Mouse (Mus musculus): ENCODE results near the gene Smg5. TPM values are rescaled to one million over a fixed set of nuclear protein-coding genes. Genes with fewer than 3 reads are reported as not detected.
"Not testable (repeated sequence)": the region's sequence is repeated elsewhere in the genome, so short reads cannot be mapped to it uniquely, and the experiment has no call there.

The Smg5 gene
- total RNA-seq, 2 experiments from 2014 or later: 50.8 to 79.0 TPM

- ATAC-seq (replicated peaks; ENCODE audit: poor library complexity, severe bottlenecking): not testable (repeated sequence)
Measured at GRCm38 (mm10) chr3:88382383-88382782, 46.3 kb downstream of the Smg5 start.

DNA sequence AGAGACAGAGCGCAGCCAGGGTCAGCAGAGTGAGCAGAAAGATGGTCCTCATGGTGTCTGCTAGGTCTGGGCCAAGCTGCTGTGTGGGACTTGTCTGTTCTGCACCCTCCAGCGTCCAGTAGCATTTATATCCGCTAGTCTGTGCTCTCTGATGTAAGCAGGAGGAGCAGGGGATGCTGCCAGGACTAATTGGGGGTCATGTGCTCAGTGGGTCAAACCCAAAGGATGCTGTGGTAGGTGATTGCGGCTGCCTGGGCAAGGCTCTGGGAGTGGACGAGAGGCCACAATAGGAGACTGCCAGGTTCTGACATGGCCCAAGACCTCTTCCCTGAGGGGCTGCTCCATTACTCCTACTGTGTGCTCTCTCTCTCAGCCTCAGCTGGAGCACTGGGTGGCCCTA is 48.3 kb downstream of the Smg5 start, which contains the start of gene Bglap:
Bglap (minus strand) TSS at position 101 of the 400 bp plus-strand sequence.
- no peak for ATAC-seq (replicated peaks; ENCODE audit: poor library complexity, severe bottlenecking)

- no peak for ATAC-seq (replicated peaks; ENCODE audit: poor library complexity, severe bottlenecking)
Measured at GRCm38 (mm10) chr3:88393776-88394375, 57.8 kb downstream of the Smg5 start.

GRCm38 (mm10) chr3:88395288-88395687 is 59.2 kb downstream of the Smg5 start:
- ATAC-seq (replicated peaks; ENCODE audit: poor library complexity, severe bottlenecking): no peak

- ATAC-seq (replicated peaks; ENCODE audit: poor library complexity, severe bottlenecking): peak; percentile 33; the same call in 1 of the 2 replicates
Measured at GRCm38 (mm10) chr3:88395742-88396141, 59.7 kb downstream of the Smg5 start.

DNA sequence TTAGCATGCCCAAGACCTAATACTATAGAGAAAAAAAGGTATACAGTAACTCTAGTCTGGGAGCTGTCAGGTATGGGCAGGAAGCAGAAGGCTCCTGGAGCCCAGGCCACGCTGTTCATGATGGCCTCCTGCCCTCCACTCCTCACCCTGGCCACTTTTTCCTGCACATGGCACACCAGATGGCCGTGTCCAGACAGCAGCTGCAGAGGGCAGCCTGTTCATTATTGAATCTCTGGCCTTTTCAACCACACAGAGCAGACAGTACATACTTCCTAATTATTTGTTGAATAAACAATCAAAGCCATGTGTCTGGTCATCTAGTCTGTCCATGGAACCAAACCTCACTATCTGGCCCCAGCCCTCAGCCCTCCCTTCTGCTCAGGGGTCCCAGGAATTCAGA is 62.6 kb downstream of the Smg5 start:
- ATAC-seq (replicated peaks; ENCODE audit: poor library complexity, severe bottlenecking): no peak

DNA sequence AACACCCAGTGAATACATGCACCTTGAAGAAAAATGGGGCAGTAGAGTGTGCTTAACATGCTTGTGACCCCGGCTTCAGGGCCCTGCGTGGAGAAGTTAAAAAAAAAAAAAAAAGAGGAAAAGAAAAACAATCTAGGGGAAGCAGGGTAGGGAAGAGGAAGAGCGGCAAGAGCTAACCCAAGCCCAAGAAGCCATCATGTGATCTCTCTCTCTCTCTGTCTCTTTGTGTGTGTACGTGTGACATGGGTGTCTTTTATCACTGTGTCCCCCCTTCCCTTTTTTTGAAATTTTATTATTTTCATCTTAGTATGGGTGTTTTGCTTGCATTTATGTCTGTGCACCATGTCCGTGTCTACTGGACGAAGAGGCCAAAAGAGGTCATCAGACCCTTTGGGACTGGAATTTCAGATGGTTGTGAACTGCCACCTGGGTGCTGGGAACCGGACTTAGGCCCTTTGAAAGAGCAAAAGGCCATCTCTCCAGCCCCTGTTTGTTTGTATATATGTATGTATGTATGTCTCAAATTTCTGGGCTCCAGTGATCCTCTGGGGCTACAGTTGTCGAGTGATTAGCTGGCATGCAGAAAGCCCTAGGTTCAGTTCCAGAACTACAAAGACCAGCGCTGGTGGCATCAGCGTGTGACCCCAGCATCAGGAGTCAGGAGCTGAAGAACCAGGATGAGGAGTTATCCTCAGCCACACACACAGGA is 67.6 kb downstream of the Smg5 start:
- ATAC-seq (replicated peaks; ENCODE audit: poor library complexity, severe bottlenecking): peak; percentile 69

- ATAC-seq (replicated peaks; ENCODE audit: poor library complexity, severe bottlenecking): peak; percentile 47
Measured at GRCm38 (mm10) chr3:88407090-88407489, 71.0 kb downstream of the Smg5 start.

DNA sequence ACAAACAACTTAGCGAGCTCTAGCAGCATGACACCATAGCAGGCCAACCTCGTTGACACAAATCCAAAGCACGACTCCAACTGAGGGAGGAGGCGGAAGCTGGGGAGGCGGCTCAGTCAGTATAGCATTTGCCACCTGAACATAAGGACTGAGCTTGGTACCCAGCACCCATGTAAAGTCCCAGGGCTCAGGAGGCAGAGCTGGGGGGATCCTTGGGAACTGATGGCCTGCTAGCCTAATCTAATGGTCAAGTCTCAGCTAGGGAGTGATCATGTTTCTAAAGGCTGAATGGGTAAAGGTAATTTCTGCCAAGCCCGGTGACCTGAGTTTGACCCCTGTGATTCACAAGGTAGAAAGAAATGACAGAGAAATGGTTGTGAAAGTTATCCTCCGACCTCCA is 71.5 kb downstream of the Smg5 start:
- ATAC-seq (replicated peaks; ENCODE audit: poor library complexity, severe bottlenecking): no peak

DNA sequence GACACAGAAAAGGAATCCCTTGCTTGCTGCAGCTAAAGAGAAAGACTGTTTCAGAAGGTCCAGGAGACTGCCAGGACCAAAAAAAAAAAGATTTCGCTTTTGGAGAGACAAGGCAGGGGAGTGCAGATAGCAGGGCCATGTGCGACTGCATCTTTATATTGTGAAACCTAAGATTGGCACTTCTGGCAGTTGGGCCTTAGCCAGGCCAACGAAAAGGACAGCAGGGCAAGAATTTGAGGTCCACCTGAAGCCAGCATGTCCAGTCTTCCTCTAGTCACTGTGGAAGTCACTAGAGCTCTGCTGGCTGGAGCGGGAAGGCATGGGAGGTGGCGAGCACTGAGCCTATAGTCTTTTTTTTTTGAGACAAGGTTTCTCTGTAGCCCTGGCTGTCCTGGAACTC is 72.9 kb downstream of the Smg5 start:
- ATAC-seq (replicated peaks; ENCODE audit: poor library complexity, severe bottlenecking): no peak

DNA sequence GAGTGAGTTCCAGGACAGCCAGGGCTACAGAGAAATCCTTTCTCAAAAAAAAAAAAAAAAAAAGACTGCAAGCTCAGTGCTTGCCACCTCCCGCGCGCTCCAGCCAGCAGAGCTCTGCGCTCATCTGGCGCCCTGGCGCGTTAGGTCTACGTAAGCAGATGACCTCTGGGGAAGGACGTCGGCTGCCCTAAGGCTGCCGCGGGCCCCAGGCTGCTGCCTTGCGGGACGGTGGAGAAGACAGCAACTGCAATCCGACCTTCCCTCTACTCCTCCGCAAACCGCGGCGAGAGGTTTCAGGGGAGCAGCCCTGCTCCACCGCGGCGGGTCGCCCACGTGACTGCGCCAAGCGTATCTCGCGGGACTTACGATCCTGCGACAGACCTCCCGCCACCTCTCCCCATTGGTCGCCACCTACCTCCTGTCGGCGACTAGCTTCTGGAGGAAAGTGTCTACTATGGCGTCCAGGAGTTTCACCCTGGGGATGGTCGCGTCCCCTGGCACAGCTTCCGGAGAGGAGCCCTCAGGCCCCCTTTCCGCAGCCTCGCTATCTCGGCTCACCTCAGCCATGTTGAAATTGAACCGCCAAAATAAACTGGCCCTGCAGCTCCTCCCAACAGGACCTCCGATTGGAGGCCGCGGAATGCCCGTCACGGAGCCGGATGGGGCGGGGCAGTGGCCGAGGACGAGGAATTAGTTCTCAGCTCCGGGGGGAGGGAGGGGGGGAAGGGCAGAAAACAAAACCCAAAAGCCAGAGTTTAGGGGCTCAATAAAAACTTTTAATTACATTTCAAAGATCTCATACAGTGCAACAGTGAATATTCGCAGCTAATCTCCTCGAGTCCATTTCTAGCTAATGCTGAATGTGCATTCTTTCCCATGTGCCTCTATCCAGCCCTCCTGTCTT is 73.9 kb downstream of the Smg5 start, which contains the start of gene Pmf1:
Pmf1 (minus strand) TSS at position 591 of the 904 bp plus-strand sequence.
- peak; percentile 85 for ATAC-seq (replicated peaks; ENCODE audit: poor library complexity, severe bottlenecking)

DNA sequence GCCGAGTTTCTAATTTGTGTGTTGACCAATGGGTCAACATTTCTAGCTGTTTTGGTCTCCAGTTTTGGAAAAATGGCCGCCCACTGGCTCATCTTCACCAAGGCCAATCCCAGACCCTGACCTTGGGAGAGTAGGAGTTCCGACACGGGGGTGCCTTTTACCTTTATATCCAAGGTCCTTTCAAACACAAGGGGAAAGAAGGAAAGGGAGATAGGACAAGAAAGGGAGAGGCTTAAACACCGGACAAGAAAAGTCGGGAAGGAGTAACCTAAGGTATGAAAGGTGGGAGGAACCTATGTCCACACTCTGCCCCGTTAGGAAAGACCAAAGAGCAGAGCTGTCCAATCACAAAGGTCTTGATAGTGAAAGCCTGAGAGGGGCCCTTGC is 74.6 kb downstream of the Smg5 start:
- no peak for ATAC-seq (replicated peaks; ENCODE audit: poor library complexity, severe bottlenecking)

DNA sequence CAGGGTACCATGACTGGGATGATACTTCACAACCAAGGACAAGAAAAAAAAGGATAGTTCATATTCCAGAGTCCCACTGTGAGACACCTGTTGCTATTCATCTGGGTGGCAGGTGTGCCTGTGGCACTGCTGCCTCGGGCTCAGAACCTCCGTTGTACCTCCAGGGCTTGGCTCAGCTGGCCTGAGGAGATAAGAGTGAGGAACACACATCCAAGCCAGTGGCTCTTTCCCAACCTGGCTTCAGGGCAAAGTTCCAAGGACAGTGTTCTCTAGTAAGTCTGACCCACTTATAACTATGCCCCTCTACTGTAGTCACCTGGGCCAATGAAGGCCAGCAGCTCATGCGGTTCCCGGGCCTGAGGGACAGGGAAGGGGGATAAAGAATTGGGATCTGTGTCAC is 75.6 kb downstream of the Smg5 start:
- no peak for ATAC-seq (replicated peaks; ENCODE audit: poor library complexity, severe bottlenecking)

Other genes with a start within 250 kb of the Smg5 start
- gene Mef2d, start 193.9 kb upstream of the Smg5 start, total RNA-seq (2014; fragmentation: Nextera tagmentation): 119 and 132 TPM in 2 replicates
- 42.4 and 52.4 TPM in 2 replicates for gene Mef2d, start 193.9 kb upstream of the Smg5 start, total RNA-seq (2017)
- gene Rhbg, start 81.6 kb upstream of the Smg5 start, total RNA-seq (2014; fragmentation: Nextera tagmentation): not detected in 2 replicates
- gene Rhbg, start 81.6 kb upstream of the Smg5 start, total RNA-seq (2017): not detected in 2 replicates
- not detected in 2 replicates for gene Gm38392, start 49.0 kb upstream of the Smg5 start, total RNA-seq (2014; fragmentation: Nextera tagmentation)
- gene Gm38392, start 49.0 kb upstream of the Smg5 start, total RNA-seq (2017): not detected in 2 replicates
- 13.8 and 19.0 TPM in 2 replicates for gene Tsacc, start 39.3 kb upstream of the Smg5 start, total RNA-seq (2014; fragmentation: Nextera tagmentation)
- 7.5 and 10.0 TPM in 2 replicates for gene Tsacc, start 39.3 kb upstream of the Smg5 start, total RNA-seq (2017)
- 499 and 506 TPM in 2 replicates for gene Cct3, start 39.1 kb upstream of the Smg5 start, total RNA-seq (2014; fragmentation: Nextera tagmentation)
- gene Cct3, start 39.1 kb upstream of the Smg5 start, total RNA-seq (2017): 381 TPM in 2 replicates
- 123 and 165 TPM in 2 replicates for gene Glmp, start 11.2 kb upstream of the Smg5 start, total RNA-seq (2014; fragmentation: Nextera tagmentation)
- gene Glmp, start 11.2 kb upstream of the Smg5 start, total RNA-seq (2017): 26.7 and 29.3 TPM in 2 replicates
- gene Tmem79, start 112 bp upstream of the Smg5 start, total RNA-seq (2014; fragmentation: Nextera tagmentation): 0.56 and 2.0 TPM in 2 replicates
- gene Tmem79, start 112 bp upstream of the Smg5 start, total RNA-seq (2017): 0.78 and 1.8 TPM in 2 replicates
- not detected in 2 replicates for gene Paqr6, start 28.3 kb downstream of the Smg5 start, total RNA-seq (2014; fragmentation: Nextera tagmentation)
- not detected in 2 replicates for gene Paqr6, start 28.3 kb downstream of the Smg5 start, total RNA-seq (2017)
- not detected in 2 replicates for gene Bglap3, start 36.5 kb downstream of the Smg5 start, total RNA-seq (2014; fragmentation: Nextera tagmentation)
- gene Bglap3, start 36.5 kb downstream of the Smg5 start, total RNA-seq (2017): not detected in 2 replicates
- gene Bglap2, start 42.4 kb downstream of the Smg5 start, total RNA-seq (2014; fragmentation: Nextera tagmentation): not detected in 2 replicates
- gene Bglap2, start 42.4 kb downstream of the Smg5 start, total RNA-seq (2017): not detected in 2 replicates
- gene Bglap, start 48.2 kb downstream of the Smg5 start, total RNA-seq (2014; fragmentation: Nextera tagmentation): not detected in 2 replicates
- not detected in 2 replicates for gene Bglap, start 48.2 kb downstream of the Smg5 start, total RNA-seq (2017)
- 115 and 122 TPM in 2 replicates for gene Pmf1, start 74.1 kb downstream of the Smg5 start, total RNA-seq (2014; fragmentation: Nextera tagmentation)
- gene Pmf1, start 74.1 kb downstream of the Smg5 start, total RNA-seq (2017): 128 and 141 TPM in 2 replicates
- 13.1 and 13.5 TPM in 2 replicates for gene Slc25a44, start 88.9 kb downstream of the Smg5 start, total RNA-seq (2014; fragmentation: Nextera tagmentation)
- gene Slc25a44, start 88.9 kb downstream of the Smg5 start, total RNA-seq (2017): 11.6 and 13.8 TPM in 2 replicates
- 24.0 and 38.5 TPM in 2 replicates for gene Sema4a, start 124.9 kb downstream of the Smg5 start, total RNA-seq (2014; fragmentation: Nextera tagmentation)
- 25.1 and 35.7 TPM in 2 replicates for gene Sema4a, start 124.9 kb downstream of the Smg5 start, total RNA-seq (2017)
- gene Lmna, start 173.7 kb downstream of the Smg5 start, total RNA-seq (2014; fragmentation: Nextera tagmentation): not detected in 2 replicates
- gene Lmna, start 173.7 kb downstream of the Smg5 start, total RNA-seq (2017): 0.41 and 1.6 TPM in 2 replicates
- gene Mex3a, start 196.1 kb downstream of the Smg5 start, total RNA-seq (2014; fragmentation: Nextera tagmentation): 3.8 and 5.1 TPM in 2 replicates
- gene Mex3a, start 196.1 kb downstream of the Smg5 start, total RNA-seq (2017): 1.7 and 2.5 TPM in 2 replicates
- gene Rab25, start 212.0 kb downstream of the Smg5 start, total RNA-seq (2014; fragmentation: Nextera tagmentation): 1.0 and 1.2 TPM in 2 replicates
- not detected in 2 replicates for gene Rab25, start 212.0 kb downstream of the Smg5 start, total RNA-seq (2017)
- gene Lamtor2, start 216.8 kb downstream of the Smg5 start, total RNA-seq (2014; fragmentation: Nextera tagmentation): 60.7 and 74.3 TPM in 2 replicates
- gene Lamtor2, start 216.8 kb downstream of the Smg5 start, total RNA-seq (2017): 102 and 122 TPM in 2 replicates
- gene Ubqln4, start 217.5 kb downstream of the Smg5 start, total RNA-seq (2014; fragmentation: Nextera tagmentation): 64.7 and 67.9 TPM in 2 replicates
- gene Ubqln4, start 217.5 kb downstream of the Smg5 start, total RNA-seq (2017): 37.9 and 39.6 TPM in 2 replicates
- gene Ssr2, start 239.6 kb downstream of the Smg5 start, total RNA-seq (2014; fragmentation: Nextera tagmentation): 401 and 434 TPM in 2 replicates
- 225 and 243 TPM in 2 replicates for gene Ssr2, start 239.6 kb downstream of the Smg5 start, total RNA-seq (2017)

All from granulocyte monocyte progenitor cell, adult 5-6 weeks (primary cell).